Mouse (Mus musculus): ENCODE data around the gene Ndufb3. TPM values are rescaled to one million over a fixed set of nuclear protein-coding genes. Genes with fewer than 3 reads are reported as not detected.
"Not testable (repeated sequence)": the region's sequence is repeated elsewhere in the genome, so short reads cannot be mapped to it uniquely, and the experiment has no call there.

The Ndufb3 gene
- 264 and 295 TPM in 2 replicates for polyA plus RNA-seq (2015; fragmentation: Nextera tagmentation; extraction: Ambion mirVana)

DNA sequence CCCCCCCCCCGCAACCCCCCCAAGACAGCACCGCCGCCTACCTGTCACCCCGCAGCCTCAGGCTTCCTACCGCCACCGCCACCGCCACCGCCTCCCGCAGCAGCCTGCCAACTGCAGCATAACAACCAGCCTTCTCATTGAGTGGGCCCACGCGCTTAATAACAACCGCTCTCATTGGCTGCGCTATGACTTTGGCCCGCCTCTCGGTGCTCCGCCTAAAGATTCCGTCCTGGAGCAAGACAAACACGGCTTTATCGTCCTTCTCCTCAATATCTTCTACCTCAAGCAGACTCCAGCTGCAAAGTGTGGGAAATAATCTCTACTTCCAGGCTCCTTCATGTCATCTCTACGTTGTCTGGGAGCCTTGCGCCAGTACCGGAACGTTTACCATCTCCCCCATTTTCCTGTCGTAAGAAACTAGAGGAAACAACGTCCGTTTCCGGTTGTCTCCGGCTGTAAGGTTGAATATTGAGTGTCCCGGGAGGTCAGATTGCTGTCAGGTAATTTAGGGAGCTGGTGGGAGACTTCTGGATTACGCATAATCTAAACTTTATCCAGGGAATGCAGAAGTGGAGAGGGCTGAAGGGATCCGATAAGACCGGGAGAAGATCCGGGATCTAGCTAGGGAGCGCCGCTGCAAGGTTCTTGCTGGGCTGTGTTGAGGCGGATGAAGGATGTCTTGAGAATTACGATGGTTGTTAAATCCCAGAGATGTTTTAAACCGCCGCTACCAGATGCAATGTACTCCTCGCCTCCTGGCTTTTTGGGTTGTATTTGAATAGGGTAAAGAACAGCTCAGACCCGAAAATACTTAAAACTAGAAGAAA lies at the start of gene Ndufb3, which contains the start of gene Fam126b:
Gene Ndufb3, plus strand, starts transcription at position 214 of the 827 bp plus-strand sequence.
Gene Fam126b, minus strand, starts transcription at position 153 of the 827 bp plus-strand sequence.
- peak; percentile 7; the same call in 1 of the 2 replicates for TF ChIP-seq CTCF (IDR thresholded peaks at IDR 0.05; ENCODE audit: low read depth)
- ATAC-seq (replicated peaks; ENCODE audit: low FRiP score, low read depth), result peak; percentile 97
- Histone ChIP-seq H3K9ac (ENCODE audit: low read depth, low read length) (peak within 1 kb of the TSS; percentile 86), H3K27ac (peak within 1 kb of the TSS; percentile 80), H3K4me3 (replicated peaks; ENCODE audit: low read depth, low read length) (peak within 1 kb of the TSS; percentile 53), H3K4me2 (ENCODE audit: low read length) (peak within 1 kb of the TSS; percentile 91), H3K27me3 (ENCODE audit: insufficient read depth, low read length) (no peaks in the 10 kb centered on the region), H3K4me1 (replicated peaks; ENCODE audit: insufficient read depth, low read length) (peaks cover 11% of the 10 kb centered on the region; the same call in 1 of the 2 replicates), H3K9me3 (replicated peaks; ENCODE audit: low read length) (no peaks in the 10 kb centered on the region), H3K36me3 (ENCODE audit: insufficient read depth, low read length) (peaks cover 2% of the 10 kb centered on the region; the same call in 1 of the 2 replicates)
- under 1% methylated on average over 41 of the region's 41 CpGs for WGBS
- DNase-seq (ENCODE audit: low spot score), result peak; percentile 93

DNA sequence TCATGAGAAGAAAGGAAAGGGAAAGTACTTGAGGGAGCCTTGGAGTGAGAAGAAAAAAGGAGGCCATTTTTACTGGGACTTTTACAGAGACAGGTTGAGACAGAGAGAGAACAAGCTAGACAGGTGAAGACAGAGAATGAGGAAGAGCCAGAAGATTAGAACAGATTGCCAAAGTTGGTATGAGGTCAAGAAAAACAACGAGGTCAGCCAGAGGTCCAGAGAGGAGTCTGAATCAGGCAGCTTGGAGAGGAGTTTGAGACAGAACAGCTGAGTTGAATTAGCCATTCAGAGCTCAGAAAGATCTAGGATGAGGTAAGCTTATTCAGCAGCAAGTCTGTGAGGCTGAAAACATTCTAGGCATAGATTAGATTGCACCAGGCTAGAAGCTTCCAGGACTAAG lies 44.8 kb upstream of the Ndufb3 start:
- H3K27me3 ChIP-seq (ENCODE audit: insufficient read depth, low read length), result no peaks in the 10 kb centered on the region
- H3K9me3 ChIP-seq (replicated peaks; ENCODE audit: low read length), result no peaks in the 10 kb centered on the region
- DNase-seq (ENCODE audit: low spot score) (no peak), ATAC-seq (replicated peaks; ENCODE audit: low FRiP score, low read depth) (no peak)
- H3K36me3 ChIP-seq (ENCODE audit: insufficient read depth, low read length), result peaks cover 22% of the 10 kb centered on the region; the same call in 1 of the 2 replicates
- 92% methylated on average over 1 of the region's 1 CpGs for WGBS
- H3K27ac ChIP-seq, result no peak overlapping the region
- no peaks in the 10 kb centered on the region for H3K4me1 ChIP-seq (replicated peaks; ENCODE audit: insufficient read depth, low read length)
- TF ChIP-seq CTCF (IDR thresholded peaks at IDR 0.05; ENCODE audit: low read depth), result no peak
- no peak overlapping the region for H3K4me3 ChIP-seq (replicated peaks; ENCODE audit: low read depth, low read length)
- no peak overlapping the region for H3K4me2 ChIP-seq (ENCODE audit: low read length)
- H3K9ac ChIP-seq (ENCODE audit: low read depth, low read length), result no peak overlapping the region

DNA sequence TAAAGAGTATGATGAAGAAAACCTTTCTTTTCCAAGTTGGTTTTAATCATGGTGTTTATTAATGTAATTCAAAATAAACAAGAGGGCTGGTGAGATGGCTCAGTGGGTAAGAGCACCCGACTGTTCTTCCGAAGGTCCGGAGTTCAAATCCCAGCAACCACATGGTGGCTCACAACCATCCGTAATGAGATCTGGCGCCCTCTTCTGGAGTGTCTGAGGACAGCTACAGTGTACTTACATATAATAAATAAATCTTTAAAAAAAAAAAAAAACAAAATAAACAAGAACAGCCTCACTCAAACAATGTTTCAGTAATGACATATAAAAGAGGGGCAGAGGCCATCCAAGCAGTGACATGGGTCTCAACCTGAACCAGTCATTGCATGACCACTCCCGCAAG lies 25.8 kb upstream of the Ndufb3 start:
- DNase-seq (ENCODE audit: low spot score); H3K36me3 ChIP-seq (ENCODE audit: insufficient read depth, low read length); H3K4me3 ChIP-seq (replicated peaks; ENCODE audit: low read depth, low read length); ATAC-seq (replicated peaks; ENCODE audit: low FRiP score, low read depth); H3K27ac ChIP-seq; H3K4me2 ChIP-seq (ENCODE audit: low read length); H3K4me1 ChIP-seq (replicated peaks; ENCODE audit: insufficient read depth, low read length); H3K9ac ChIP-seq (ENCODE audit: low read depth, low read length); H3K9me3 ChIP-seq (replicated peaks; ENCODE audit: low read length); H3K27me3 ChIP-seq (ENCODE audit: insufficient read depth, low read length): not testable (repeated sequence)
- WGBS, result 91% methylated on average over 6 of the region's 6 CpGs

DNA sequence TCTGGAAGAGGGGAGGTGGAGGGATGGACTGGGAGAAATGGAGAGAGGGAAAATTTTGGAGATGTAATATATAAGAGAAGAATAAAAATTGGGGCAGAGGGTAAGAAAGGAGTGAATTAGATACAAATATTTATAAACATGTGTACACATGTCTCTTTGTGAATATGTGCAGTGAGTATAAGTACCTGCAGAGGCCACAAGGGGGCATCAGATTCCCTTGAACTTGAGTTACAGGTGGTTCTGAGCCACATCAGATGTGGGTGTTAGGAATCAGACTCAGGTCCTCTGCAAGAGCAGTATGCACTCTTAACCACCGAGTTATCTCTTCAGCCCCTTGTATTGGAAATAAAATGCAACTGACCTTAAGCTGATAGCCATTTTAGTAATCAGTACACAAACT lies 23.7 kb upstream of the Ndufb3 start:
- Histone ChIP-seq H3K9ac (ENCODE audit: low read depth, low read length) (no peak overlapping the region), H3K9me3 (replicated peaks; ENCODE audit: low read length) (no peaks in the 10 kb centered on the region), H3K36me3 (ENCODE audit: insufficient read depth, low read length) (0 out of 2 replicates have a peak, but pooled peaks cover 5% of the 10 kb centered on the region), H3K27ac (no peak overlapping the region), H3K4me1 (replicated peaks; ENCODE audit: insufficient read depth, low read length) (no peaks in the 10 kb centered on the region), H3K27me3 (ENCODE audit: insufficient read depth, low read length) (no peaks in the 10 kb centered on the region), H3K4me2 (ENCODE audit: low read length) (no peak overlapping the region), H3K4me3 (replicated peaks; ENCODE audit: low read depth, low read length) (no peak overlapping the region)
- WGBS, result 86% methylated on average over 1 of the region's 1 CpGs
- peak; percentile 16 for DNase-seq (ENCODE audit: low spot score)
- no peak for ATAC-seq (replicated peaks; ENCODE audit: low FRiP score, low read depth)
- peak; percentile 61 for TF ChIP-seq CTCF (IDR thresholded peaks at IDR 0.05; ENCODE audit: low read depth)

DNA sequence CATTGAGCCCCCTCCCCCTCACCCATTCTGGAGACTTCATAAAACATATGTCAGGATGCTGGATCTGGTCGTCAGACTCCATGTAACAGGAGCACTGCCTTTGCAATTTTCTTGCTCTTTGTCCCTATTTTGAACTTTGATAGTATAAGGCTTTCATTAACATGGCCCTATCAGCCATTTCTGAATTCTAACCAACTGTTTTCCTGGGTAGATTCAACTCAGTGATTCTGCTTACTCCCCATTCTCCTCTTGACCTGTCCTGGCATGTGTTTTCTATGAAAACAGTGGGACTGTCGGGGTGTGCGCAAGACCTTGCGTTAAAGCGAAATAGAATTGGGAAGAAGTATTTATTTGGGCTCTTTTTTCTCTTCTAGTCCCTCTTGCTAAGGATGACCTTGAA lies 21.2 kb upstream of the Ndufb3 start:
- ATAC-seq (replicated peaks; ENCODE audit: low FRiP score, low read depth), result no peak
- no peaks in the 10 kb centered on the region for H3K9me3 ChIP-seq (replicated peaks; ENCODE audit: low read length)
- 0 out of 2 replicates have a peak, but pooled peaks cover 5% of the 10 kb centered on the region for H3K36me3 ChIP-seq (ENCODE audit: insufficient read depth, low read length)
- H3K27me3 ChIP-seq (ENCODE audit: insufficient read depth, low read length), result no peaks in the 10 kb centered on the region
- H3K27ac ChIP-seq, result peak overlapping the region; percentile 50; the same call in 1 of the 2 replicates
- no peak overlapping the region for H3K4me2 ChIP-seq (ENCODE audit: low read length)
- no peak for TF ChIP-seq CTCF (IDR thresholded peaks at IDR 0.05; ENCODE audit: low read depth)
- H3K4me1 ChIP-seq (replicated peaks; ENCODE audit: insufficient read depth, low read length), result no peaks in the 10 kb centered on the region
- WGBS, result 41% methylated on average over 5 of the region's 5 CpGs
- DNase-seq (ENCODE audit: low spot score), result peak; percentile 2
- H3K9ac ChIP-seq (ENCODE audit: low read depth, low read length), result no peak overlapping the region
- no peak overlapping the region for H3K4me3 ChIP-seq (replicated peaks; ENCODE audit: low read depth, low read length)

DNA sequence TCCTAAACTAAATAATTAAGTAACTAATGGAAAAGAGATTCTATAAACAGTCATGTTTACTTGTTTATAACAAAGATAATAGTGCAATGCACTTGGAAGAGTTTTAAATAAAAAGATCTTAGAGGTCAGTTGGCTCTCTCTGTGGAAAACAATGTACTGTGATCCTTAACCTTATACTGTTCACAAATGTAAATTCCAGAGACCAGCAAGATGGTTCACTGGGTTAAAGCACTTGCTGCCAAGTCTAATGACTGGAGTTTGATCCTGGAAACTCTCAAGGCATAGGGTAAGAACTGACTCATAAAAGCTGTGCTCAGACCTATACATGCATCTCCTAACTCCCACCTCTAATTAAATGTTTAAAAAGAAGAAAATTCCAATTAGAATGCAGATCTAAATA lies 19.6 kb upstream of the Ndufb3 start:
- Histone ChIP-seq H3K4me3 (replicated peaks; ENCODE audit: low read depth, low read length) (no peak overlapping the region), H3K9me3 (replicated peaks; ENCODE audit: low read length) (no peaks in the 10 kb centered on the region), H3K9ac (ENCODE audit: low read depth, low read length) (no peak overlapping the region), H3K36me3 (ENCODE audit: insufficient read depth, low read length) (0 out of 2 replicates have a peak, but pooled peaks cover 5% of the 10 kb centered on the region), H3K4me2 (ENCODE audit: low read length) (no peak overlapping the region), H3K4me1 (replicated peaks; ENCODE audit: insufficient read depth, low read length) (no peaks in the 10 kb centered on the region), H3K27ac (no peak overlapping the region), H3K27me3 (ENCODE audit: insufficient read depth, low read length) (no peaks in the 10 kb centered on the region)
- DNase-seq (ENCODE audit: low spot score) (no peak), ATAC-seq (replicated peaks; ENCODE audit: low FRiP score, low read depth) (no peak)
- no peak for TF ChIP-seq CTCF (IDR thresholded peaks at IDR 0.05; ENCODE audit: low read depth)
